Mouse (Mus musculus) forebrain, postnatal 0 days (tissue): ENCODE data around the gene Pigg. TPM values are rescaled to one million over a fixed set of nuclear protein-coding genes. Genes with fewer than 3 reads are reported as not detected.

ENCODE experiments used
- ATAC-seq: fragments of 200-750 bp; cut with Nextera tagmentation; 2 replicates; pipeline ENCODE4 v1.8.0; 2017; ENCODE audit warnings: mild to moderate bottlenecking, moderate library complexity
- DNase-seq: peaks from one replicate; pipeline ENCODE4 v3.0.0-alpha.2; 2015
- H3K27ac ChIP-seq: fragments of 300-500 bp; sonication (generic); 2 replicates; pipeline ENCODE4 v1.5.1; 2014; ENCODE audit warnings: low read depth, mild to moderate bottlenecking, antibody characterized with exemption, low read length, moderate library complexity, mixed read lengths
- H3K27me3 ChIP-seq: fragments of 300-500 bp; sonication (generic); 2 replicates; pipeline ENCODE4 v1.6.1; 2014; ENCODE audit warnings: mild to moderate bottlenecking, low read length, mixed read lengths; ENCODE audit not compliant: insufficient read depth
- H3K36me3 ChIP-seq: fragments of 300-500 bp; sonication (generic); 2 replicates; pipeline ENCODE4 v1.6.1; 2014; ENCODE audit warnings: mild to moderate bottlenecking, moderate library complexity; ENCODE audit not compliant: insufficient read depth
- H3K4me1 ChIP-seq: fragments of 300-500 bp; sonication (generic); 2 replicates; pipeline ENCODE4 v1.6.1; 2014; ENCODE audit warnings: antibody characterized with exemption; ENCODE audit not compliant: insufficient read depth
- H3K4me2 ChIP-seq: fragments of 300-500 bp; sonication (generic); 2 replicates; pipeline ENCODE4 v1.6.1; 2014; ENCODE audit warnings: low read depth, mild to moderate bottlenecking, moderate library complexity
- H3K4me3 ChIP-seq: fragments of 300-500 bp; sonication (generic); 2 replicates; pipeline ENCODE4 v1.5.1; 2014; ENCODE audit warnings: low read depth, low read length, mixed read lengths
- H3K9ac ChIP-seq: fragments of 300-500 bp; sonication (generic); 2 replicates; pipeline ENCODE4 v1.6.1; 2014; ENCODE audit warnings: mild to moderate bottlenecking
- H3K9me3 ChIP-seq: fragments of 300-500 bp; sonication (generic); 2 replicates; pipeline ENCODE4 v1.6.1; 2016; ENCODE audit warnings: low read length
- CTCF ChIP-seq: sonication (generic); IDR thresholded peaks from 2 replicates; pipeline ENCODE4 v1.5.1; 2016; ENCODE audit warnings: antibody characterized with exemption, control low read depth, low read depth
- WGBS: fragments of 180-500 bp; shearing (Covaris S2); extraction: QIAGEN DNeasy Blood & Tissue Kit; methylation state at CpG from one replicate; pipeline ENCODE4 v1.1.7; 2014; 5-methylcytosine and 5-hydroxymethylcytosine counted together
- polyA plus RNA-seq: library from polyadenylated mRNA; unstranded; fragments of >200 nt; fragmentation: Nextera tagmentation; extraction: Ambion mirVana; gene quantifications from 2 replicates; pipeline ENCODE4 v1.2.1, GENCODE M21; 2015
- total RNA-seq: library from RNA; depleted of rRNA; stranded (reverse); fragments of >200 nt; gene quantifications from 2 replicates; pipeline ENCODE4 v1.2.3, GENCODE M21; 2014; rRNA removed

Gene Pigg
- total and polyA plus RNA-seq, 2 experiments from 2014 or later, result 2.2 to 6.6 TPM

GRCm38 (mm10) chr5:108385632-108386031, 73.2 kb downstream of the Pigg start:
- Histone ChIP-seq H3K4me2 (no peak overlapping the region), H3K4me1 (no peaks in the 10 kb centered on the region), H3K4me3 (no peak overlapping the region), H3K9me3 (0 out of 2 replicates have a peak, but pooled peaks cover 3% of the 10 kb centered on the region), H3K9ac (no peak overlapping the region), H3K27me3 (no peaks in the 10 kb centered on the region), H3K36me3 (no peaks in the 10 kb centered on the region), H3K27ac (no peak overlapping the region)
- no peak for TF ChIP-seq CTCF
- WGBS, result 82% methylated on average over 2 of the region's 2 CpGs
- DNase-seq (peak; percentile 7), ATAC-seq (peak; percentile 29; the same call in 1 of the 2 replicates)

DNA sequence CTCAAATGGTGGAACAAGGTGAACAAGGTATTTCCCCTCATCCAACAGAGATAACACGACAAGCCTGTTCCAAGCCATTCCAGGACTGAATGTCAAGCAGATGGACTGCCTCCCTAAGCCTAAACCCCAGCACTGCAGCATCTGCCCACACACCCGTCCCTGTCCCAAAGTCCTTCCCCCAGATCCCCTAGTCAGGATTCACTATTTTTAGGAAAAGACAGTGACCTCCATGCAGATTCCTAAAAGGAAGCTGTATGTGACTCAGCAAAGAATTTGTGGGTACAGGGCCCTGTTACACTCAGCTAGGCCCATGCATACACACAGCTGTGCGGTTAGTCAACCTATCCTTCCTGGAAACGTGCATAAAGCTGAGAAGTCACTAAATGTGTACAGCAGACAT, 74.0 kb downstream of the Pigg start:
- DNase-seq (no peak), ATAC-seq (no peak)
- H3K4me3 ChIP-seq, result no peak overlapping the region
- no peak overlapping the region for H3K9ac ChIP-seq
- no peak overlapping the region for H3K27ac ChIP-seq
- no peak overlapping the region for H3K4me2 ChIP-seq
- WGBS, result 73% methylated on average over 4 of the region's 4 CpGs
- no peaks in the 10 kb centered on the region for H3K27me3 ChIP-seq
- H3K36me3 ChIP-seq, result no peaks in the 10 kb centered on the region
- 0 out of 2 replicates have a peak, but pooled peaks cover 3% of the 10 kb centered on the region for H3K9me3 ChIP-seq
- TF ChIP-seq CTCF, result no peak
- H3K4me1 ChIP-seq, result no peaks in the 10 kb centered on the region

DNA sequence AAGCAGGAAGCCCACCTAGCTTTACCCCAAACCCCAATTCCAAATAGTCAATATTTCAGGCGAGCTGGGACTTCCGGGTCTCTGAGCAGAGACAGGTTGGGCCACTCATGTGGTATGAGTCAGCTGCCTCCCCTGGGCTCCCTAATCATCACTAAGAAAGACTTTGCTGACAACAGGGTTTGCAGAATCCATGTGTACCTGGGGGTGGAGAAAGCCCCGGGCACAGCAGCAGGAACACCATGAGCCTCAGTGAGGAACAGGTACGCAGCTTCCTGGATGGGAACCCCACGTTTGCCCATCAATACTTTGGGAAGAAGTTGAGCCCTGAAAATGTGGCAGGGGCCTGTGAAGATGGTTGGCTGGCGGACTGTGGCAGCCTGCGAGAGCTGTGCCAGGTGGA, 75.8 kb downstream of the Pigg start, which contains the start of gene Pde6b:
TSS of gene Pde6b (plus strand) at position 191 of the 400 bp plus-strand sequence.
- Histone ChIP-seq H3K4me1 (no peaks in the 10 kb centered on the region), H3K27me3 (no peaks in the 10 kb centered on the region), H3K27ac (no peak within 1 kb of the TSS), H3K4me2 (no peak within 1 kb of the TSS), H3K9me3 (no peaks in the 10 kb centered on the region), H3K36me3 (no peaks in the 10 kb centered on the region), H3K4me3 (no peak within 1 kb of the TSS), H3K9ac (no peak within 1 kb of the TSS)
- ATAC-seq (no peak), DNase-seq (no peak)
- TF ChIP-seq CTCF, result no peak
- 83% methylated on average over 7 of the region's 7 CpGs for WGBS

DNA sequence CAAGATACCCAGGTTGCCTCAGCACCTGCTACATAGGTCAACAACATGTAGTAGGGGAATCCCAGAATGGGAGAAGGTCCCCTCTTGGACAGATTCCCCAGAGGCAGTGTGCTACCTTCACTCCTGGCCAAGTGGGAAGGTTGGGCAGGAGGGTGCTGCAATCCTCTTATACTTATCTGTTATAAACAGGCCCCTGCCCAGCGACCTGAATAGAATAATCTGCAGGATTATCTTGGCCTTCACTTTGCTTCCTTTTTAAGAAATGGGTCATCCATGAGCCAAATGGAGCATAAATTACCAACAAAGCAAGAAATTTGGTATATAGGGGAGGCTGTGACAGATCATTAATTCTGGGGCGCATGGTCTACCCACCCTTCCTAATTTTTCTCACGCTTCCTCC, 77.3 kb downstream of the Pigg start:
- no peaks in the 10 kb centered on the region for H3K4me1 ChIP-seq
- no peak for ATAC-seq
- no peak overlapping the region for H3K4me2 ChIP-seq
- H3K9ac ChIP-seq, result no peak overlapping the region
- H3K4me3 ChIP-seq, result no peak overlapping the region
- H3K36me3 ChIP-seq, result no peaks in the 10 kb centered on the region
- TF ChIP-seq CTCF, result no peak
- H3K9me3 ChIP-seq, result no peaks in the 10 kb centered on the region
- H3K27me3 ChIP-seq, result no peaks in the 10 kb centered on the region
- no peak for DNase-seq
- 78% methylated on average over 3 of the region's 3 CpGs for WGBS
- H3K27ac ChIP-seq, result no peak overlapping the region

Other genes with a start within 250 kb of the Pigg start
- gene Mtf2, start 246.9 kb upstream of the Pigg start, total RNA-seq, result 75.1 and 96.2 TPM in 2 replicates
- gene Mtf2, start 246.9 kb upstream of the Pigg start, polyA plus RNA-seq, result 49.0 and 61.9 TPM in 2 replicates
- gene Tmed5, start 180.0 kb upstream of the Pigg start, total RNA-seq, result 17.3 and 20.8 TPM in 2 replicates
- gene Tmed5, start 180.0 kb upstream of the Pigg start, polyA plus RNA-seq, result 14.0 and 18.7 TPM in 2 replicates
- 0.92 and 5.5 TPM in 2 replicates for gene Ccdc18, start 179.7 kb upstream of the Pigg start, total RNA-seq
- 2.5 and 2.9 TPM in 2 replicates for gene Ccdc18, start 179.7 kb upstream of the Pigg start, polyA plus RNA-seq
- 39.9 and 43.7 TPM in 2 replicates for gene Dr1, start 43.7 kb upstream of the Pigg start, total RNA-seq
- 29.5 and 38.1 TPM in 2 replicates for gene Dr1, start 43.7 kb upstream of the Pigg start, polyA plus RNA-seq
- 65.7 and 66.7 TPM in 2 replicates for gene Gm42517, start 55.3 kb downstream of the Pigg start, total RNA-seq
- 5.2 and 6.2 TPM in 2 replicates for gene Gm42517, start 55.3 kb downstream of the Pigg start, polyA plus RNA-seq
- gene Pde6b, start 75.8 kb downstream of the Pigg start, total RNA-seq, result 0.05 TPM in 1 of 2 replicates, not detected in the other
- gene Pde6b, start 75.8 kb downstream of the Pigg start, polyA plus RNA-seq, result 0.12 TPM in 1 of 2 replicates, not detected in the other
- gene Atp5k, start 121.8 kb downstream of the Pigg start, total RNA-seq, result 152 and 289 TPM in 2 replicates
- gene Atp5k, start 121.8 kb downstream of the Pigg start, polyA plus RNA-seq, result 489 and 610 TPM in 2 replicates
- 0.05 and 0.38 TPM in 2 replicates for gene Mfsd7a, start 136.3 kb downstream of the Pigg start, total RNA-seq
- gene Mfsd7a, start 136.3 kb downstream of the Pigg start, polyA plus RNA-seq, result 0.12 and 0.13 TPM in 2 replicates
- gene Pcgf3, start 148.6 kb downstream of the Pigg start, total RNA-seq, result 38.3 and 42.7 TPM in 2 replicates
- 12.1 and 18.2 TPM in 2 replicates for gene Pcgf3, start 148.6 kb downstream of the Pigg start, polyA plus RNA-seq
- gene Cplx1, start 237.4 kb downstream of the Pigg start, total RNA-seq, result 38.1 and 51.1 TPM in 2 replicates
- gene Cplx1, start 237.4 kb downstream of the Pigg start, polyA plus RNA-seq, result 146 and 168 TPM in 2 replicates